Mouse (Mus musculus): ENCODE measurements at regions not wholly inside any gene's neighbourhood (a gene's known extent, or its start where the extent isn't known, plus 50 kb on each side); places are given as distances from the start of the nearest gene placed in this dataset.

DNA sequence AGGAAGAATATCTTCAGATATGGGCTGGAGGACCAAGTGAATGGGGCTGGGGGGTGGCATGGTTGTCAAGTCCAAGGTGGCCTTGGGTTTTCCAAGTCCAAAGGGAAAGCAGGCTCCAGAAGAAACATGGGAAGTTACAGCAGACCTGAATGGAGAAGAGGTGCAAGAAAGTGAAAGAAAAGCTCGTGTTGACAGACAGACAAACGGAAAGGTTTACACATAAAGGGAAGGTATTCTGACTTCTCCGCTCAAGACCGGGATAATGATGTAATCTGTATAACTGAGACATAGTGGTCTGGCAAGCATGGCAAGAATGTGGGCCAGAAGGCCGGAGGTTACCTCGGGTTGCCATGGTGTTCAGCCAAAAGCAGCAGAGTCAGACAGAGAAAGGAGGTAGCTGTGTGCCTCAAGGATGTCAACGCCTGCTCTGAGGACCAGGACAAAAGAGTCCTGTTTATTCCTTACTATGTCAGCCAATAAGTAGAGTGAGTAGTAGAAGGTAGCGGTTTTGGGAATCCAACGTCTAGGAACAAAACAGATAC, 50.8 kb upstream of the Elk3 start:
- peak; percentile 3 for DNase-seq (ENCODE audit: extremely low read depth, low read depth, low spot score)

DNA sequence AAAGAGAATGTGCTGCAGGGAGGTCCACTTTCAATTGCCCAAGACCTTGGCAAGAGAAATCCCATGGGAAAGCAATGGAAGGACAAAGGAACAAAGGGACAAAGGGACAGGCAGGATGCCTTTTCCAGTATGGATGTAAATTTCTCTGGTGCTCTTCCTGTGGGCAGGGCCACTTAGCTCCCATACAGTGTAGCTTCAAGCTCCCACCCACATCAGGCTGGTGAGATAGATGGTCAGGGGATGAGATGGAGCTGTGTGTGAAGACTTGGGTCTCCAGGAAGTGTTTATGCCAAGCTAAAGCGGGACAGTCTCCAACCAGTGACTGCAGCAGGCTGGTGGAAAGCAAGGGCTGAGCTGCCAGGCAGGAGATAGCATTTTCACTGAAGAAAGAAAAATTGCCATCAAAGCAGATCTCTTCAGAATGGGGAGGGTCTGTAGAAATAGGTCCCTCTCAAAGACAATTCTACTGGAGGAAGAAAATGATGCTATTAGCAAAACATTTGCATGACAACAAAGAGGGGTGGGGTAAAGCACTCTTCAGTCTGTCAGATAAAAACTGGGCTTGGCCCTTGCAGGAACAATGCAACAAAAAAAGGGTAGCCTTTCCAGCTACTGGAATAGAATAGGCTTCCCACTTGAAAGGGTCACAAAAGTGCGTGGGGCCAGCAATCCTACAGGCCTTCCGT, 53.3 kb upstream of the Elk3 start:
- DNase-seq (ENCODE audit: extremely low read depth, low read depth, low spot score): no peak

DNA sequence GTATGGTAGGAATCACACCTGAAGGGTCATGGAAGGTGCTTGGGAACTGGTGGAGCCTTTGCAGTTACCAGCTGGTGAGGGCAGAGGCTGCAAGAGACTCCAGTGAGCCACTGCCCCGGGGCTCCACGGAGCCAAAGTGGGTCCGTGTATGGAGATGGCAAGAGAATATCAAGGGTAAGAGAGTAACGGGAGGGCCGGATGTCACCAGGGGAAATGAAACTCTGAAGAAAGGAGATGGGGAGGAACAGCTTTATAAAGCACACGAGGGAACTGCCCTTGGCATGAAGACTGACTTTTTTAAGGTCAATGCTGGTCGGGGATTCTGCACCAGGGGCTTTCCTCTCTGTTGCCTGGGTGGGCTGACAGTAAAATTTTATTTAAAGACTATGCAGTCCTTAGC, 53.9 kb upstream of the Elk3 start:
- no peak for DNase-seq (ENCODE audit: extremely low read depth, low read depth, low spot score)

- DNase-seq (ENCODE audit: extremely low read depth, low read depth, low spot score): no peak
Measured at GRCm38 (mm10) chr10:93365318-93365717, 54.4 kb upstream of the Elk3 start.

DNA sequence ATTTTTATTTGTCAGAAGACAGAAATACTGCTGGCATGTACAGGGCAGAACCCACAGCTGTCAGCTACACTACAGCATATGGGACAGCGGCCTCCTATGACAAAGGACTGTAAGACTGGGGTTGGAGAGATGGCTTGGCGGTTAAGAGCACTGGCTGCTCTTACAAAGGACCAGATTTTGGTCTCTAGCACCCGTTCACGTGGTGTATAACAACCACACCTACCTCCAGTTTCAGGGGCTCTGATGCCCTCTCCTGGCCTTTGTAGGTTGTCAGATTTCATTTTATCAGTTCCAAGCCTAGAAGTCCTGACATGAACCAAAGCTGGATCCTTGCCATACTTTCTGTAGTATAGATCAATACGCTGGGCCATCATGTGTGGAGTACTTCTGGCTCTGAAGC, 54.9 kb upstream of the Elk3 start:
- no peak for DNase-seq (ENCODE audit: extremely low read depth, low read depth, low spot score)

- DNase-seq (ENCODE audit: extremely low read depth, low read depth, low spot score): no peak
Measured at GRCm38 (mm10) chr10:93369737-93370136, 58.8 kb upstream of the Elk3 start.

DNA sequence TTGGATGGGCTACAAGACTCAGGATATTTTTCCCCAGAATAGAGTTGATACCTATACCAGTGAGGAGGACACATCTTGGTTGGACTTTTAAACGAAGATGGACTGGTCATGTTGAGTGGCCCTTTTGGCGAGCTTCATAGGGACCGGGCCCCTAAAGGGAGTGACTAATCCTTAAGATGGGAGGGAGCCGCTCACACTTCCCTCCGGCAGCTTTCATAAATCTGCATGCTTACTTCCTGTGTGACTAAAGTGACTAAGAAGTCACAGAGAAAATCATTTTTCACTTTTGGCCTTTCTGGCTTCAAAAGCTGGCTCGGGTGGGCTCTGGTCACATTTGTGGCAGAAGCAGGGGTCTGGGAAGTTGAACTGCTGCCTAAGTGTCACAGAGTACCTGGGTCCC, 59.4 kb upstream of the Elk3 start:
- DNase-seq (ENCODE audit: extremely low read depth, low read depth, low spot score): no peak

- DNase-seq (ENCODE audit: extremely low read depth, low read depth, low spot score): no peak
Measured at GRCm38 (mm10) chr10:93372281-93372680, 61.3 kb upstream of the Elk3 start.

GRCm38 (mm10) chr10:93373265-93373664, 62.3 kb upstream of the Elk3 start:
- no peak for DNase-seq (ENCODE audit: extremely low read depth, low read depth, low spot score)

DNA sequence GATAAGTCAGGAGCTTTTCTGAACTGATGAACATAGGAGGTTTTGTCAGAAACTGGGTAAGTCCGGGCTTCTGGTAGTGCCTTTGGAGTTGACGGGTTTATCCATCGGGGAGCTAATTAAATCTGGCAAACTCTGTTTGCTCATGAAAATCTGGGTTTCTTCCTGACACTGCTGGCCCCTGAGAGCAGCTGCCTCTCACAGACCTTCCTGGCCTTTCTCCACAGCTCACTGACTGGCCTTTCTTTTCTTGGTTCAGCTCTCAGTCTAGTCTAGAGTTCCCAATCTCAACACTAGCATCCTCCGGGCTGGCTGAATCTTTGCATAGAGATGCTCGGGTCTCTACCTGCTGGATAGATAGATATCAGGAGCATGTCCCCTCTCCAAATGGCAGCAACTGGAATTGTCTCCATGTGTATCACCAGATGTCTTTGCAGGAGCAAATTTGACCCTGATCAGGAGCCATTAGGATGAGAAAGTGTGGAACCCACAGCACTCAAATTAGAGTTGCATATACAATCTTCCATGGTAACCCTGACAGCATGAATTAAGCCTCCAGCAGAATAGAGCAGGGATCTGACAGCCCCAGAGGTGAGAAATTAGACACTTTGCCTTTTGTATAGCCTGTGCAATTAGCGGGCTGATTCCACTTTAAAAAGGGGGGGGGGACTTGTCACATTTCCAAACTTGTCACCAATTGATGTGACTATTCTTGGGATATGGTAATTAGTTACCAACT, 63.2 kb upstream of the Elk3 start:
- DNase-seq (ENCODE audit: extremely low read depth, low read depth, low spot score): no peak

GRCm38 (mm10) chr10:93374690-93374994, 63.7 kb upstream of the Elk3 start:
- no peak for DNase-seq (ENCODE audit: extremely low read depth, low read depth, low spot score)

DNA sequence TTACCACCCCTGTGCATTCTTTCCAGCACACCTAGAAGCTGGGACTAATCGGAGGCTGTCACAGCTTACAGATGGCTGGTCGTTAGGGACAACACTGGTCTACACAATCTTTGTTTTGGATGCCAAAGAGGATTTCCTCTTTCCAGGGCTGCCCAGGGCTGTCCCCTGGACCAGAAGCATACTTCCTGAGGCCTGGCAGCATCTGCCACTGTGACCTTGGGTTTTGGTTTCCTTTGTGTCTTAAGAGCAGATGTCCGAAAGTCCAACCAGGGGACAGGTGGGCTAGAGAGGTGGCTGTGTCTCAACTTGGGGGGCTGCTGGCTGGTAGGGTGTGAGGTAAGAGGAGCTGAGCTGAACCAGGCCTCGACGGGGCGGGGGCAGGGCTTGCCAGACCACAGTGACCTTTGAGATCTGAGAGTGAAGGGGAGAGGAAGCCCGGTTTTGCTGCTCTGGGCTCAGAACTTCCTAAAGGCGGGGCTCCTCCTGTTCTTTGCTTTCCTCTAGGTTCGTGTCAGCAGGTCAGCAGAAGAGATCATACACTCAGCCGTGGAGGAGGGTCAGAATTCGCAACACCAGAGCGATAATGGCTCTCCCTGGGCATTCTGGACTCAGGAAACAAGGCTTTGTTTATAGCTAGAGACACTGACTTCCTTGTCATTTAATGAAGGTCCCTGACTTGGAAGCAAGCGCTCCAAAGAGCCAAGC, 64.2 kb upstream of the Elk3 start:
- no peak for DNase-seq (ENCODE audit: extremely low read depth, low read depth, low spot score)

- no peak for DNase-seq (ENCODE audit: extremely low read depth, low read depth, low spot score)
Measured at GRCm38 (mm10) chr10:93375771-93376170, 64.8 kb upstream of the Elk3 start.

- DNase-seq (ENCODE audit: extremely low read depth, low read depth, low spot score): no peak
Measured at GRCm38 (mm10) chr10:93376457-93376941, 65.6 kb upstream of the Elk3 start.

GRCm38 (mm10) chr10:93389276-93389675, 63.9 kb upstream of the Lta4h start:
- no peak for DNase-seq (ENCODE audit: extremely low read depth, low read depth, low spot score)

GRCm38 (mm10) chr10:93391296-93391695, 61.9 kb upstream of the Lta4h start:
- no peak for DNase-seq (ENCODE audit: extremely low read depth, low read depth, low spot score)

GRCm38 (mm10) chr10:93393902-93394301, 59.3 kb upstream of the Lta4h start:
- DNase-seq (ENCODE audit: extremely low read depth, low read depth, low spot score): no peak

DNA sequence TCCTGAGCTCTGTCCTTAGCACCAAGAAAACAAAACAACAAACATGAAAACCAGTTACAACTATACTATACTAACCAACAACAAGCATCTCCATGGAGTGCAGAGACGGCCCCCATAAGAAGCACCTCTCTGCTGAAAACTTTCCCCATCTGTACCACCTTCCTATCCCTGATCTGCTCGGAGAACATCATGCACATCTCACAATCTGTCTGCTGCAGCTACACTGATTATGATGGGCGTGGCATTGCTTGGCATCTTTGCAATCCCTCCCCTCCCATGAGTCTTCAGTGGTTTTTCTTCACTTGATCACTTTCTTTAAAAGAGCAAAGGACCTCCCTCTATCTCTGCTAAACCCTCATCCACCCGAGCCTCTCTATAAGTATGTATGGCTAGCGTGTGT, 55.5 kb upstream of the Lta4h start:
- DNase-seq (ENCODE audit: extremely low read depth, low read depth, low spot score): no peak

DNA sequence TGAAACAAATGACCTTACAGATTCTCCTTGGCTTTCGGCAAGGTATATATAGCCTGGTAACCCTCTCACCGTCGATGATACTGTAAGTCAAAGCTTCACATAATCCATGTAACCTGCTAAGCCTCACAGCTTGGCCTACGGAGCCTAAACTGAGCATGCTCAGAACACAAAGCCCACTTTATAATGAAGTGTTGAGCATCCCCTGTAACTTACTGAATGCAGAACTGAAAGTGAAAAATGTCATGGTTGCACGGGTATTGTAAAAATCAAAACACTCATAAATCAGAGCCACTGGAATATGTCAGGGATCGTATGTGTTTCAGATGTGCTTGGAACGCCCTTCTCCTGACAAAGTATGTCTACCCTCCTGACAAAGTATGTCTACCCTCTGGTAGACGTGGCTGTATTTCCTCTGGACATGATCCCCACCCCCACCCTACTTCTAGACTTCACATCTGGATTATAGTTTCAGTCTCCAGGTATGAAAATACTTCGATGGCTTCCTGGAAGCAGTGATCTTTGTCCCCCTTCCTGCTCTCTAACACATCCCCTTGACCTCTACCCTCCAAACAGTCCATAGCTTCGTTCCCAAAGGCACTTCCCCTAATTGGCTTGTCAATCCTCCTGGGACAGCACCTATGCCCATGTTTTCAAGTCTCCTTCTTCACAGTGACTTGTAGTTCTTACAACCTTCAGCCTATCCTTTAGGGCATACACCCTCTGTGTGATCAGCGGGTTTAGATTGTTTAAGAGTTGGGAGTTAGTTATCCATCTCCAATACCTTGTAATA, 54.5 kb upstream of the Lta4h start:
- no peak for DNase-seq (ENCODE audit: extremely low read depth, low read depth, low spot score)

- DNase-seq (ENCODE audit: extremely low read depth, low read depth, low spot score): no peak
Measured at GRCm38 (mm10) chr10:93402689-93403509, 50.3 kb upstream of the Lta4h start.
